Mouse (Mus musculus): ENCODE data around the gene Ern1. TPM values are rescaled to one million over a fixed set of nuclear protein-coding genes. Genes with fewer than 3 reads are reported as not detected.

Gene Ern1
- polyA plus RNA-seq (2017; shearing (Covaris generic)), result 1 to 10 TPM; 1.9 to 2.4 TPM

DNA sequence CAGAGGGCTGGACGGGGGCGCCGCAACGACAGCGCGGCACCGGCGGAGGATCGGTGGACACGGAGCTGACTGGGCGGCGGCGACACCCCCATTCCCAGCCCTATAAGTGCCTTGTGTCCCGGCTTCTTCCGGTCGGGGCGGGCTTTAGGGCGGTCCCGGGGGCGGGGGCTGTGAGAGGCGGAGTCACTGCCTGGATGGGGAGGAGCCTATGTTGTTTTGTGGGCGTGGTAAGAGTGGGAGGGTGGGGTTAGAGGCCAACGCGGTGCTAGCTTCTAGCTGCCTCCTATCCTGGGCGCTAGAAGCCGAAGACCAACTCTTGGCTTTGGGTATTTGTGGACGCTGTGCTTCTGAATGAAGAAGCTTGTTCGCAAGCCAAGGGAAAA lies at the start of gene Ern1:
TSS of gene Ern1 (minus strand) at position 120 of the 383 bp plus-strand sequence.
- peak; percentile 96 for ATAC-seq

DNA sequence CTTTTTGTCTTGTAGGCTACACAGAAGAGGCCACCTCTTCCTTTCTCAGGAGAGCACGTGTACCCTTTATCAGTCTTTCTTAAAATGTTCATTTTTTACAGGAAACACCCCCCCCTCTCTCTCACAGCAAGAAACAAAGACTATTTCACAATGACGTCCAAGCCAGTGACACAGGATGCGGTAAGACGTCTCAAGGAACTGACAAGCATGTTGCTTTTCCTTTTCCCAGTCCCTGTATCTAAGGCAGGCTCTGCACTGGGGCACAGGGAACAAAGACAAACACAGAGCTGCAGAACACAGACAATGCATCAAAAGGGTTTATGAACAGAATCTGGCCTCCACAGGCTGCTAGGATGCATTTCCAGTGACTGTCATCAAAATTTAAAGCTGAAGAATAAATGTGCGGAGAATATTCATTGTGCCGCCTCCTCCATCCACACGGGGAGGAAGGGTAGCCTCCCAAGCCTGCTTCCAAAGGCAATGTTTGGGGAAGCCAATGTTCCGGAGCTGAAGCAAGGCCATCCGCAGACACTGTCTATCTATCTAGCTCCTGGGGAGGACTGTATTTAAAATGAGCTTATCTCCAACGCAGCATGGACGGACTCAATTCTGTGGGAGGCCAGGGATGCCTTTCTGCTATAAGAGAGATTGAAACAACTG lies 48.7 kb upstream of the Ern1 start:
- ATAC-seq, result peak; percentile 90

DNA sequence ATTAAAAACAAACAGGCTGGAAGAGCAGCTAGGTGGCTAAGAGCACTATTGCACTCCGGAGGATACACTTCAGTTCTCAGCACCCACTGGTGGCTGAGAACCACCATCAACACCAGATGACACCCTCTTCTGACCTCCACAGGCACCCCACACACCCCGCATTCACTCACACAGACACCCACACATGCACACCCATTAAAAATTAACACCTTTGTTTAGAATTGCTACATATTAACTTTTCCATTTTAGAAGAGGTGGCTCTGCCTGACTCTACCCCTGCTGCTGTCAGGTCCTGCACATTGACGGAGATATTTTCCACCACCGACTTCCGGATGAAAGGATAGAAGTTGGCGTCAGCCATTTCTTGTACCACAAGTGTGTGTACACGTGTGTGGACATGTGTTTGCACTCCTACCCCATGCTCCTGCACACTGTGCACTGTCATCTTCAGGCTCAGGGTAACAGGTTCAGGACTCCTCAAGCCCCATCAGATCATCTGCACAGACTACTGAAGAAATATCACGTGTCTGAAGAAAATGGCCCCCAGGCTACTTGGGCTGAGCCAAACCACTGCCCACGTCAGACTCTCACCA lies 48.1 kb upstream of the Ern1 start:
- no peak for ATAC-seq

DNA sequence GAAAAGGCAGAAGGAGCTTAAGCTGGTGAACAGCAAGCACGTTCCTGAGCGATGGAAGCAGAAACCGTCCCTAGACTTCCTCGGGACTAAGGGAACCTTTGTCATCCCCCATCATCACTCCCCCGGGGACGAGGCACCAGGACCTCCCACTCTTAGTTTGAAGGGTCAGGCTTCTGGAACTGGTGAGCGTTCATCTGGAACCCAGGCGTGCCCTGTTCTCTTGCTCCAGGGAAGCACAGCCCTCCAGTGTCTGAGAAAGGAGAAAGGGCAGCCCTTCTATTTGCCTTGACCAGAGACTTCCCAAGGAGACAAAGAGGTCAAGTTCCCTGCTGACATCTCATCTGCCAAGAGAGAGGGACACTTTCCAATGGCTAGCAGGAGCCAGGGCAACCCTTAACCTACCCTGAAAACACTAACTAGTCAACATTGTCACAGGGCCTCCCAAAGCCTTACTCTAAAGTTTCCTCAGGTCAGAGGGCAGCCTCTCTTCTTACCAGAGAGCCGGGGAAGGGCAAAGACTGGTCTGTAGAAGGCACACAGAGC lies 44.7 kb upstream of the Ern1 start:
- no peak for ATAC-seq

DNA sequence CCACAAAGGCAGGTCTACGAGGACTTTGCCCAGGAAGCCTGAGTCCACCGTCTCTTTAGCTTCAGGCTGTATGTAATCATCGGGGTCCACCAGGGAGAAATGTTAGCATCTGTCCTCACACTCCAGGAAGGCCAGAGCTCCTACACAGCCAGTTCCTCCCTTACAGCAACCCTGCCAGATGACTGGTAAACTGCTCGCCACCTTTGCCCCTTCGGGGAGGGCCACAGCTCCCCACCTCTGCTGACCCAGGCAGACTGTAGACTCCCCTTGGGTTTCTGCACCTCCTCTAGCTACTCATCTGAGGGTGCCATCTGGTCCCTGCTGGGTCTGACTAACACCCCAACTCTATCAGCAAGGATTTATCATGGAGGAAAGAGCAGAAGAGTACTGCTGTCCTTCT lies 42.1 kb upstream of the Ern1 start:
- ATAC-seq, result no peak

- no peak for ATAC-seq
Measured at GRCm38 (mm10) chr11:106529113-106529512, 41.5 kb upstream of the Ern1 start.

DNA sequence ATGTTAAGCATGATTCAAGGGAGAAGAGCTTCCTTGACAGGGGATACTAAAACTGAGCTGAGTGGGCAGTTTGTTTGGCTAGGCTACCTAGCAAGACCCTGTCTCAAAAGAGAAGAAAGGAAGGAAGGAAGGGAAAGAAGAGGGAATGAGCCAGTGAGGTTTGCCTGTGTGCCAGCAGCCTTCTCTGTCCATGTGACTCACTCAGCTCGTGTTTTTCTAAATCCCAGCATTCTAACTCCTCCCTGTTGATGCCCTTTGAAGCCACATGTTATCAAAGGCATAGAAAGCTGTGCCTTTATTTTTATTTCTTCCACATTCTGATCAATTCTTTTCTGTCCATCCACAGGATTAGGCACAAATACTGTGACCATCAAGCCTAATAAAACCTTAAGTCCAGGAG lies 40.3 kb upstream of the Ern1 start:
- no peak for ATAC-seq

DNA sequence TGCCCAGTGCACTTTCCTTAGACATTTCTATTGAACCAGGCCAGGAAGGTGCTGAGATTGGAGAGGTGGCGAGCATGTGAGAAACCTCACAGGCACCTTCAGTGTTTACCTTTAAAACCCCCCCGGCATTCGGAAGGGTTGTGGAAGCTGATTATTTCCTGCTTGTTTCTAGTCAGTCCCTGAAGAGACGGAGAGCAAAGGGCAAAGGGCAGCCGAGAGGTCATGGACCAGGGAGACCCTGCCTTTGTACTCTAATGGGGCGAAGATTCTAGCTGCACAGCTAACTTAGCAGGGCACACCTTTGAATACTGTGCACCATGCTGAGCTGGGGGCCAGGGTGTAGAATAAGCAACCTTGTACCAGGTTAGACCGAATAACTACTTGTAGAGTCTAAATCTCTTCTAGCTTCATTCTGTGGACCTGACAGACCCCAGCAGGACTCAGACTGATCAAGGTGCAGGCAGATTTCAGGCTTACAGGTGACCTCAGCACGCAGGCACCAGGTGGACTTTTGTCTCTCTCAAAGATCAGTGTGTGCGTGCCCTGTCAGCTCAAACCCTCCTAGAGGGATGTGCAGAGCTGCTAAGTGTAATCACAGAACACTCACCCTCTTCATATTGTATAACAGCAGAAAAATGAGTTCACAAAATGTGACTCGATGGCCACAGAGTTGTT lies 39.6 kb upstream of the Ern1 start:
- ATAC-seq, result no peak

DNA sequence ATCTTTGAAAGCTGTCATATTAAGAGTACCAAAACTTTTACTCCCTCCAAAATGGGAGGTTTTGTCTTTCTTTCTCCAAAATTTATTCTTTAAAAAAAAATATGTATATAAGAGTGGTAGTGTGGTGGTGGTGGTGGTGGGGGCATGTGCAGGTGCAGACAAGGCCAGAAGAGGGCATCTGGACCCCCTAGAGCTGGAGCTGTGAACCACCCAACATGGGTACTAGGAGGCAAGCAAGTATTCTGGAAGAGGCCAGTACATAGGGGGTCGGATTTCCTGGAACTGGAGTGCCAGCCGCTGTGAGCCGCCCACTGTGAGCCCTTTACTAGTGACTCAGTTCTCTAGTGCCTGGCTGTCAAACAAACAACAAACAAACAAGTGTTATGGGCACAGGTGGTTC lies 34.9 kb upstream of the Ern1 start:
- no peak for ATAC-seq

DNA sequence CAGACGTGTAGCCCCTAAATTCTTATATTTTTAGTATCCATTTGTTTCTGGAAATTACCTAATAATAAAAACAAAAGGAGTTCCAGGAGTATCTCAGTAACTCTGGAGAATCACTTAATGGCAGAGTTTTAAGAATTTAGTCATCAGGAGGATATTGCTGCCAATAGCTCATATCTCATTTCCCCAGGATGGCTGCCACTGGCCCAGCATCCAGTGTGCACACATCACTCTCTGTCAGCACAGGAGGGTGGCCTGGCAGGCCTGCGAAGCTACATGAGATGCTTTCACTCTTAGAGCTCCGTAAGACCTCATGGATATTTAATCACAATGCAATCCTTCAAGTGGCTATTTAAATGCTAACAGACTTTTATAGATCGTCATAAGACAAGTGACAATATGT lies 34.0 kb upstream of the Ern1 start:
- no peak for ATAC-seq

DNA sequence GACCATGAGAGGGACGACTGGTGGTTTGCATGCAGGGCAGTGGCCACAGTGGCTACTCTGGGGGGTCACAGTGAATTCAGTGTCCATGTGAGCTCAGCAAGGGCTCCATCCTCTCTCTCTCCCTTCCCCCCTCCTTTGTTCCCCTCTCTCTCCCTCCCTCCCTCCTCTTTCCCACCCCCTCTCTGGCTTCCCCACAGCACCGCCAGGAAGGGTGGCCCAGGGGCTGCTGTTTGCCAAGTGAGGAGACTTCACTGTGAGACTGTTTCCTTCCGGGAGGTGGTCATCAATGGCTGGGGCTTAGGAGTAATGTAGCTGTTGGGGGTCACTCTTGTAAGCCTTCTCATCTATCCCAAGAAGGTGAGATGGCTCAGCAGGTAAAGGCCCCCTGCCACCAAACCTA lies 32.8 kb upstream of the Ern1 start:
- no peak for ATAC-seq

DNA sequence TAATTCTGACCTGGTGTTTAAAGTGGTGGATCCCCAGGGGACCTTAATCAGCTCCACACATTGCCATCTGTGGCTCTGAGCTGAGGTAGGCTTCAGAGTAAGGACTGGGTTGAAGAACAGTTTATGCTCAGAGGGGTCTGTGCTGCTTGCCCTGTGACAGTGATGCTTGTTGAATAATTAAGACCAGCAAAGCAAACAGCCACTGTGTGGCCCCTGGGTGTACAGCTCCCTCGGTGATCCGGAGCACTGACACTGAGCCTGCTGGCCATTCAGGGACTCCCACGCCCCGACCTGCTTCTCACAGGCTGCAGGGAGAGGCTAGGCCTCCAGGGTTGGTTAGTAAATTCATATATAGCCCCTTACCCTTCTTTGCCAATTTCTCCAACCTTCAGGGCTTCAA lies 31.9 kb upstream of the Ern1 start:
- ATAC-seq, result no peak

DNA sequence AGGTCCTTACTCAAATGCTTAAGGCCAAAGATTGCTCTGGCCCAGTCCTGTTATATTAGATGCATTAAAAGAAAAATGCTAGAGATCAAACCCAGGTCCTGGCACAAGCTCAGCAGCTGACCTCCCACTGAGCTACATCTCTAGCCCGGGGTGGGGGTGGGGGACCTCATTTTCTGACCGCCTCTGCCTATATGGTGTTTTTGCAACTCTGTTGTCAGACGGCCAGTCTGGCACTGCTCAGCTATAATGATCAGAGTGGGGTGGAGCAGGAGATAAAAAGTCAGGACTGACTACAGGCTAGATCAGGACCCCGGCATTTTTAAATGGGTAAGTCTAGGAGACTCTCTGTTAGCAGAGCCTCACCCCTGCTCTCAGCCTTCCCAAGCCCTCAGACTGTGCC lies 30.7 kb upstream of the Ern1 start:
- ATAC-seq, result no peak

GRCm38 (mm10) chr11:106515079-106515745 lies 27.6 kb upstream of the Ern1 start:
- ATAC-seq, result no peak

GRCm38 (mm10) chr11:106514446-106514845 lies 26.8 kb upstream of the Ern1 start:
- ATAC-seq, result no peak

- no peak for ATAC-seq
Measured at GRCm38 (mm10) chr11:106513166-106513565, 25.5 kb upstream of the Ern1 start.

GRCm38 (mm10) chr11:106512006-106512390 lies 24.3 kb upstream of the Ern1 start:
- no peak for ATAC-seq

DNA sequence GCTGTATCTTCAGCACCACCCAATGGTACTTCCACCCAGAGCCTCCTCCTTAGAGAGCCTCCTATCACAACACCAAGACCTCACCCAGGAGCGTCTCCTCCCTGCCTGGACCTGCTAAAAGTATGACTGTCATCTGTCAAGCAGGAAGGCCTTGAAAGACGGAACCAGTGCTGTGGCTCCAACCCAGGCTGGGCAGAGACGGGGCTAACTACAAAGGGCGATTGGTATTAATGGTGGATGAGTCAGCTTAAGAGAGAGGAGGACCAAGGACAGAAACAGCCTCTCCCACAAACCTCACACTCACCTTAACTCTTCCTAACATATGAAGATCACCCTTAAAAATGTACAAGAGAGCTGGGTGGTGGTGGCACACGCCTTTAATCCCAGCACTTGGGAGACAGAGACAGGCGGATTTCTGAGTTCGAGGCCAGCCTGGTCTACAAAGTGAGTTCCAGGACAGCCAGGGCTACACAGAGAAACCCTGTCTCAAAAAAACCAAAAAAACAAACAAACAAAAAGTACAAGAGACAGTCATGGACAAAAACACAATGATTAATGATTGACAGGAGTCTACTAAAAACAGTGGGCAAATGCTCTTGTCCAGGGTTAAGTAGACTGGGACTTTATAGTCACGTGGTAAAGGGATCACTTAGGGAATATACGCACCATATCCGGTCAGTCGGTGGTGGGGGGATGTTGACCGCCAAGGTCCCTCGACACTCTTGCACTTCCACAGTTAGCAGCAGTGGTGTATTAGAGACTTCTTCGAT lies 23.8 kb upstream of the Ern1 start:
- ATAC-seq, result no peak

- no peak for ATAC-seq
Measured at GRCm38 (mm10) chr11:106507638-106508037, 20.0 kb upstream of the Ern1 start.

DNA sequence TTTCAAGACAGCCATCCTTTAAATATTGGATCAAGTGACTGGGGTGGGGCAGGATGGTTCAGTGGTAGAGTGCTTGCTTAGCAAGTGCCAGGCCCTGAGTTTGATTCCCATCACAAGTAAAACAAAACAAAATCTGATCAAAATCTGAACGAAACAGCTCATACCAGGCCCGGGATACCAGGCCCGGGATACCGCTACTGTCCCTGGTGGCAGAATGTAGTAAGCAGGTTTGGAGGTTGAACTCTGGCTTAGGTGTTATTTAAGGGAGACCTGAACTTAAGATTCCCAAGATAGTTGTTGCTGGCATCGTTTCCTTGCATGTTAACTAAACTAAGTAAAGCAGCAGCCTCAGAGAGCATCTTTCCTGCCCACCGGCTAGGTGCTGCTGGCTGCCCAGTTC lies 18.6 kb upstream of the Ern1 start:
- no peak for ATAC-seq

DNA sequence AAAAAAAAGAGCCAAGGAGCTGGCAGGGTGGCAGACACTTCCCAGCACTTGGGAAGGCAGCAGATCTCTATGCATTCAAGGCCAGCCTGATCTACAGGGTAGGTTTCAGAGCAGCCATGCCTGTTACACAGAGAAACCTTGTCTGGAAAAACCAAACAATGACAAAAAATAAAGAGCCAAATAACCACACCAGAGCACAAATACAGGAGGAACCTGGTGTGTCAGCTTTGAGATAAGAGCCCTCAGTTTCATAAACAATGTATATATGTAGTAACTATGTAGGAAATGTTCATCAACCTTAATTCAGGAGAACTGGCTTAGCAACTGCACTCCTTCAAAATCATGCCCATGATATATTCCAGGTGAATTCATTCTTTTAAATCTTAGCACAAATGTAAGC lies 16.5 kb upstream of the Ern1 start:
- no peak for ATAC-seq

DNA sequence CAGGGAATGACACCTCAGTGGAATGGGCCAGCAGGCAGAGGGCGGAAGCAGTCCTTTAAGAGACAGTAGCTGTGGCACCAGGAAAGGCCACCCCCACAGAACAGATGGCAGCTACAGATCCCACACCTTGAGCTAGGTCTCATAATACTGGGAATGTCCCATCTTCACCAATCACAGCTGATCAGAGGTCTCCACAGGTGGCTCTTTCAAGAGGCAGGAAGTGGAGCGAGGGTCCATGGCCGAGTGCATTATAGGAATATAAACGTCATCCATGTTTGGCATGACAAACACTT lies 15.7 kb upstream of the Ern1 start:
- ATAC-seq, result no peak

All from activated CD4-positive, CD25-positive, alpha-beta regulatory T cell, adult 4 months (primary cell).